Mouse (Mus musculus) CH12.LX (cell line): ENCODE measurements around the gene Tmpo. TPM values are rescaled to one million over a fixed set of nuclear protein-coding genes. Genes with fewer than 3 reads are reported as not detected.

Experiments
- DNase-seq: peaks from one replicate; pipeline ENCODE4 v3.0.0-alpha.2; 2013; ENCODE audit errors: extremely low read depth
- H3K27ac ChIP-seq: 2 replicates; pipeline ENCODE4 v1.5.1; 2012; ENCODE audit warnings: low read depth, mild to moderate bottlenecking, control low read depth, moderate library complexity; ENCODE audit not compliant: insufficient read depth
- H3K27me3 ChIP-seq: replicated peaks from 2 replicates; pipeline ENCODE3; 2012; ENCODE audit warnings: inconsistent platforms
- H3K36me3 ChIP-seq, 2 experiments: replicated peaks in 1 of 2; 2 replicates each; pipeline versions ENCODE3 to v1.6.1; 2012; ENCODE audit warnings: inconsistent platforms in 1 of 2, low read length in 1 of 2, mild to moderate bottlenecking in 1 of 2, mixed read lengths in 1 of 2, moderate library complexity in 1 of 2; ENCODE audit not compliant: control insufficient read depth in 1 of 2, insufficient read depth in 1 of 2
- H3K4me1 ChIP-seq, 2 experiments: 2 replicates each; pipeline ENCODE4 v1.6.1; 2012; ENCODE audit warnings: inconsistent platforms in 1 of 2, moderate library complexity in 1 of 2; ENCODE audit not compliant: insufficient read depth in 2 of 2, control insufficient read depth in 1 of 2
- H3K4me2 ChIP-seq: 2 replicates; pipeline ENCODE4 v1.6.1; 2012; ENCODE audit warnings: low read depth, mild to moderate bottlenecking, control low read depth; ENCODE audit not compliant: poor library complexity, insufficient read depth, severe bottlenecking
- H3K4me3 ChIP-seq, 3 experiments: fragments of 150-350 bp in 1 of 3; sonication (generic) in 1 of 3; replicated peaks in 1 of 3; 2 replicates each; pipeline versions ENCODE3 to v1.5.1; 2011 to 2012; ENCODE audit warnings: low read depth in 2 of 3, low read length in 2 of 3, mild to moderate bottlenecking in 2 of 3, moderate library complexity in 2 of 3, control low read depth in 1 of 3, improper control_type of control experiment in 1 of 3, inconsistent platforms in 1 of 3, mixed read lengths in 1 of 3; ENCODE audit not compliant: poor library complexity in 1 of 3
- H3K79me2 ChIP-seq: replicated peaks from 2 replicates; pipeline ENCODE4 v1.6.1; 2012; ENCODE audit warnings: mild to moderate bottlenecking, moderate library complexity; ENCODE audit not compliant: control insufficient read depth, poor library complexity, insufficient read depth, severe bottlenecking; ENCODE audit errors: extremely low read depth
- H3K9ac ChIP-seq: 2 replicates; pipeline ENCODE4 v1.6.1; 2012; ENCODE audit warnings: low read depth, mild to moderate bottlenecking, control low read depth, moderate library complexity; ENCODE audit not compliant: insufficient read depth
- H3K9me3 ChIP-seq: replicated peaks from 2 replicates; pipeline ENCODE3; 2012; ENCODE audit warnings: low read length, inconsistent platforms, mixed read lengths
- BHLHE40 ChIP-seq: IDR thresholded peaks from 2 replicates; pipeline ENCODE4 v1.6.1; 2011; ENCODE audit warnings: mild to moderate bottlenecking, low read depth, low read length, improper control_type of control experiment
- CHD1 ChIP-seq: IDR thresholded peaks from 2 replicates; pipeline ENCODE4 v1.6.1; 2012; ENCODE audit warnings: low read depth, low read length, improper control_type of control experiment, inconsistent platforms
- CTCF ChIP-seq, 2 experiments: IDR thresholded peaks in 1 of 2; conservative IDR thresholded peaks in 1 of 2; 2 replicates each; pipeline ENCODE4 v1.5.1; 2011 to 2012; ENCODE audit warnings: low read depth in 2 of 2, low read length in 2 of 2, improper control_type of control experiment in 1 of 2, inconsistent platforms in 1 of 2, mild to moderate bottlenecking in 1 of 2, moderate library complexity in 1 of 2
- EP300 ChIP-seq: IDR thresholded peaks from 2 replicates; pipeline ENCODE4 v1.6.1; 2011; ENCODE audit warnings: low read length, improper control_type of control experiment
- ETS1 ChIP-seq: conservative IDR thresholded peaks from 2 replicates; pipeline ENCODE4 v1.6.1; 2012; ENCODE audit warnings: low read depth, mild to moderate bottlenecking, inconsistent platforms, low read length, improper control_type of control experiment, moderate library complexity
- HCFC1 ChIP-seq: IDR thresholded peaks from 2 replicates; pipeline ENCODE4 v1.6.1; 2012; ENCODE audit warnings: low read depth, mild to moderate bottlenecking, inconsistent platforms, low read length, improper control_type of control experiment
- JUND ChIP-seq: conservative IDR thresholded peaks from 2 replicates; pipeline ENCODE4 v1.6.1; 2011; ENCODE audit warnings: low read depth, low read length, improper control_type of control experiment
- KAT2A ChIP-seq: IDR thresholded peaks from 2 replicates; pipeline ENCODE4 v1.6.1; 2012; ENCODE audit warnings: low read length, improper control_type of control experiment, inconsistent platforms; ENCODE audit not compliant: insufficient replicate concordance
- MAX ChIP-seq: IDR thresholded peaks from 2 replicates; pipeline ENCODE4 v1.6.1; 2011; ENCODE audit warnings: low read length, improper control_type of control experiment
- MAZ ChIP-seq: IDR thresholded peaks from 2 replicates; pipeline ENCODE4 v1.6.1; 2012; ENCODE audit warnings: low read depth, mild to moderate bottlenecking, inconsistent platforms, low read length, improper control_type of control experiment, moderate library complexity
- MXI1 ChIP-seq: IDR thresholded peaks from 2 replicates; pipeline ENCODE4 v1.6.1; 2011; ENCODE audit warnings: mild to moderate bottlenecking, low read depth, low read length, improper control_type of control experiment
- MYC ChIP-seq: IDR thresholded peaks from 2 replicates; pipeline ENCODE4 v1.6.1; 2011; ENCODE audit warnings: low read depth, mild to moderate bottlenecking, improper control_type of control experiment, low read length
- PAX5 ChIP-seq: IDR thresholded peaks from 2 replicates; pipeline ENCODE4 v1.6.1; 2012; ENCODE audit warnings: low read length, inconsistent platforms, mixed read lengths
- POLR2A ChIP-seq: IDR thresholded peaks from 2 replicates; pipeline ENCODE4 v1.6.1; 2011; ENCODE audit warnings: low read depth, mild to moderate bottlenecking, improper control_type of control experiment, low read length
- RAD21 ChIP-seq: IDR thresholded peaks from 2 replicates; pipeline ENCODE4 v1.6.1; 2011; ENCODE audit warnings: low read depth, mild to moderate bottlenecking, low read length, improper control_type of control experiment, moderate library complexity
- SIN3A ChIP-seq: IDR thresholded peaks from 2 replicates; pipeline ENCODE4 v1.6.1; 2012; ENCODE audit warnings: low read length, improper control_type of control experiment, inconsistent platforms
- SMC3 ChIP-seq: IDR thresholded peaks from 2 replicates; pipeline ENCODE4 v1.6.1; 2011; ENCODE audit warnings: low read depth, low read length, improper control_type of control experiment
- TBP ChIP-seq: conservative IDR thresholded peaks from 2 replicates; pipeline ENCODE4 v1.6.1; 2011; ENCODE audit warnings: low read depth, low read length, improper control_type of control experiment
- USF2 ChIP-seq: conservative IDR thresholded peaks from 2 replicates; pipeline ENCODE4 v1.6.1; 2011; ENCODE audit warnings: low read depth, low read length, improper control_type of control experiment
- ZKSCAN1 ChIP-seq: IDR thresholded peaks from 2 replicates; pipeline ENCODE4 v1.6.1; 2012; ENCODE audit warnings: low read depth, inconsistent platforms, low read length, improper control_type of control experiment, borderline replicate concordance
- ZNF384 ChIP-seq: IDR thresholded peaks from 2 replicates; pipeline ENCODE4 v1.6.1; 2012; ENCODE audit warnings: low read depth, low read length, improper control_type of control experiment, inconsistent platforms
- dilution Hi-C: fragments of 300-500 bp; cut with MboI; formaldehyde crosslinking; loops from 2 replicates; pipeline ENCODE4 v1.14.3; 2020; ENCODE audit warnings: low sequenced_read_pairs; ENCODE audit not compliant: extremely low pct_unique_long_range_greater_than_20kb, extremely low pct_ligation_motif_present
- in situ Hi-C: fragments of 300-500 bp; cut with MboI; formaldehyde crosslinking; loops from 3 replicates; pipeline ENCODE4 v1.14.3; 2019; ENCODE audit warnings: low sequenced_read_pairs, low pct_ligation_motif_present, low pct_unique_long_range_greater_than_20kb, mixed read lengths
- polyA plus RNA-seq: library from polyadenylated mRNA; unstranded; fragments of >175 nt; gene quantifications from 2 replicates; pipeline ENCODE4 v1.2.1, GENCODE M21; 2012; ENCODE audit warnings: low read depth; ENCODE audit not compliant: insufficient read length
- total RNA-seq, 2 experiments: library from RNA; depleted of rRNA; stranded (reverse); fragments of 300-350 nt in 1 of 2; fragments of >200 nt in 1 of 2; gene quantifications; 2 replicates each; pipeline ENCODE4 v1.2.3; 2012 to 2014

The Tmpo gene
- total and polyA plus RNA-seq, 3 experiments, result 163 to 467 (median 198) TPM

DNA sequence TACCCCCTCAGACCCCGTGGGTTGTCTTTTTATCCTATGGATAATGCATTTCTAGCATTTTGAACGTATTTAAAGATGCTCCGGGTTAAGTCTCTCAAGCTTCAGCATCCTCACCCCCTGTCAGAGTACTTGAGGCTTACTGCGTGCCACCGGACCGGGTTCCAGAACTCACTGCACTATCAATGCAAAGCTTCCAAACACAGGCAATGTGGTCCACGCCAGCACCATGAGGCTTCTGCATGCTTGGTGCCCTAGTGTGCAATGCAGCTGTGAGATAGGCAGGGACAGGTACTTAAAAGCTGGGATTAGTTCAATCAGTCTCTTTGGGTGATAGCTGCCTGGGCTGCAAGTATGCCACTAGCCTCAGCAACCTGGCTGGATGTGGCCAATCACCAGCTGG lies 35.7 kb downstream of the Tmpo start:
- in situ Hi-C loops, result loop anchor here (10.0 kb wide), 1 partner anchor 421 kb away; no protein-coding TSS in a partner anchor
- H3K27me3 ChIP-seq, result no peaks in the 10 kb centered on the region
- no peak overlapping the region for H3K4me3 ChIP-seq
- no peaks in the 10 kb centered on the region for H3K9me3 ChIP-seq
- H3K4me1 ChIP-seq, result peaks cover 0 to 28% of the 10 kb centered on the region in 2 experiments; a peak in 3 of 4 replicates
- peaks cover 30 to 48% of the 10 kb centered on the region in 2 experiments for H3K36me3 ChIP-seq
- H3K79me2 ChIP-seq, result 0 out of 2 replicates have a peak, but pooled peaks cover 2% of the 10 kb centered on the region
- no peak overlapping the region for H3K27ac ChIP-seq
- dilution Hi-C loops, result no loop called here
- H3K9ac ChIP-seq, result no peak overlapping the region
- DNase-seq, result no peak
- TF ChIP-seq POLR2A, result 0 out of 2 replicates have a peak, but pooled peaks have one; percentile 15
- no peak for TF ChIP-seq SIN3A
- no peak for TF ChIP-seq EP300
- no peak overlapping the region for H3K4me2 ChIP-seq

DNA sequence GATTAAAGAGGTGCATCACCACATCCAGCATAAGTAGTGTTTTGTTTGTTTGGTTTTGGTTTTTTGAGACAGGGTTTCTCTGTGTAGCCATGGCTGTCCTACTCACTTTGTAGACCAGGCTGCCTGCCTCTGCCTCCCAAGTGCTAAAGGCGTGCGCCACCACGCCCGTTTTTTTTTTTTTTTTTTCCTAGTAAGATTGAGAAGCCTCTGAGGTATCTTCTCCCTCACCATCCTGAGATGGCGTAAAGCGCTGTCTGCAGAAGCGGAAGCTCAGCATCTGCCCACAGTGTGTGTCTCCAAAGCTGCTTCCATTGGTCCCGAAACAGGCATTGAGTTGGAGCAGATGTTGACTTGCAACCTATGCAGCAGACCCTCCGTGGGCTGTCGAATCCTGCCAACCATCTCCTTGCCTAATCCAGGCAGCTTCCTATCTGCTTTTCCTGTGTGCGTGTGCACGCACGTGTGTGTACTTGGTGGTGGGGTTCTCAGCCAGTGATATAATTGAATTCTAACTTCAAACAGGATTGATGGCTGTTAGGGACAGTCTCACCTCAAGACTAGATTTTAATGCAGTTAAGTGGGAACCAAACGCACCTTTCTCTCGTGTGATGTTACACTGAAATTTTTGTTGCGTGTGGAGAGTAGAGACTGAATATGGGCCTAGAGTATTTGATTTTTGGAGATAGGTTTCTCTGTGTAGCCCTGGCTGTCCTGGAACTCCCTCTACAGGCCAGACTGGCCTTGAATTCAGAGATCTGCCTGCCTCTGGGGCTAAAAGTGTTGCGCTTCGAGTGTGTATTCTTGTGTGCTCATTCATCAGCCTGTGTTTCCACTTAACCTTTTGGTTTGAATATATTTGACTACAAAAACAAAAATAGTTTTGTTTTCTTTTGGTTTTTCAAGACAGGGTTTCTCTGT lies 37.5 kb downstream of the Tmpo start:
- Histone ChIP-seq H3K79me2 (no peaks in the 10 kb centered on the region), H3K27me3 (no peaks in the 10 kb centered on the region), H3K36me3 (peaks cover 16 to 29% of the 10 kb centered on the region in 2 experiments), H3K4me2 (no peak overlapping the region), H3K4me1 (peaks cover 0 to 36% of the 10 kb centered on the region in 2 experiments; a peak in 3 of 4 replicates), H3K9ac (no peak overlapping the region), H3K4me3 (no peak overlapping the region), H3K27ac (no peak overlapping the region), H3K9me3 (no peaks in the 10 kb centered on the region)
- in situ Hi-C loops, result loop anchor here (5.0 to 10.0 kb wide), 2 partner anchors 66 to 419 kb away; no protein-coding TSS in a partner anchor
- TF ChIP-seq RAD21, result peak; percentile 14; the same call in 1 of the 2 replicates
- TF ChIP-seq TBP, result no peak
- TF ChIP-seq SIN3A, result no peak
- TF ChIP-seq SMC3, result peak; percentile 4; the same call in 1 of the 2 replicates
- peak; percentile 26 for TF ChIP-seq ZNF384
- TF ChIP-seq CTCF (conservative IDR thresholded peaks at IDR 0.05 in 1 of 2, IDR thresholded peaks at IDR 0.05 in 1 of 2; ENCODE audit: low read depth in 2 of 2, low read length in 2 of 2), result peak in 1 of 2 experiments; percentile 25; a peak in 2 of 4 replicates
- dilution Hi-C loops, result no loop called here
- no peak for DNase-seq

- Histone ChIP-seq H3K36me3 (peaks cover 13 to 25% of the 10 kb centered on the region in 2 experiments), H3K79me2 (no peaks in the 10 kb centered on the region), H3K4me2 (no peak overlapping the region), H3K4me1 (peaks cover 0 to 33% of the 10 kb centered on the region in 2 experiments; a peak in 3 of 4 replicates), H3K27me3 (no peaks in the 10 kb centered on the region), H3K4me3 (no peak overlapping the region), H3K9ac (no peak overlapping the region), H3K27ac (no peak overlapping the region), H3K9me3 (no peaks in the 10 kb centered on the region)
- no peak for DNase-seq
- in situ Hi-C loops (loop anchor here (5.0 to 10.0 kb wide), 2 partner anchors 65 to 418 kb away; no protein-coding TSS in a partner anchor), dilution Hi-C loops (no loop called here)
- no peak for TF ChIP-seq EP300
- TF ChIP-seq PAX5, result no peak
- no peak for TF ChIP-seq CHD1
- no peak for TF ChIP-seq MAX
- TF ChIP-seq HCFC1, result no peak
- no peak for TF ChIP-seq ZNF384
- no peak for TF ChIP-seq USF2
- TF ChIP-seq MAZ, result no peak
- TF ChIP-seq ZKSCAN1, result no peak
- no peak for TF ChIP-seq BHLHE40
- no peak for TF ChIP-seq JUND
- TF ChIP-seq KAT2A, result no peak
- TF ChIP-seq MXI1, result no peak
- TF ChIP-seq MYC, result no peak
- no peak for TF ChIP-seq ETS1
These were observed 38.4 kb downstream of the Tmpo start for GRCm38 (mm10) chr10:91142654-91143191.
